20 mouse cellular contexts compared by ENCODE assay signal in genomic region chr5:35611170-35611569, GRCm38 (mm10). TPM values are rescaled to one million over a fixed set of nuclear protein-coding genes. Genes with fewer than 3 reads are reported as not detected.
DNase-seq lines count a peak whose midpoint lies in the region; ATAC-seq and TF ChIP-seq lines count a peak whose summit lies in the region.
"Had no signal": no experiment of that assay in that cellular context is flagged by ENCODE, and none has a peak within 500 bp of the region (broad histone marks: within the 10 kb centered on the region; RNA-seq: fewer than 3 reads in every experiment).

No protein-coding gene starts in this region.

- DNase-seq in gastrocnemius, adult 2 months: peak; percentile 52
- no peak for DNase-seq in gastrocnemius, adult 18-20 months (ENCODE audit: low spot score)
- no peak for DNase-seq in hindbrain, embryonic 10.5 days (ENCODE audit: low spot score)
- peak; percentile 34 for DNase-seq in MN1 (ENCODE audit: low spot score)
- DNase-seq in kidney, postnatal 0 days (ENCODE audit: low spot score): no peak
- DNase-seq in adrenal gland, postnatal 25 days: no peak
- no peak for DNase-seq in layer of hippocampus, adult 9-10 months (ENCODE audit: low spot score)
- DNase-seq: adrenal gland, postnatal 36 days; cerebellum, adult 11-12 months; lung, adult 18-20 months; right cerebral cortex, postnatal 25 days; thymus, adult 2 months had no signal

- intact Hi-C loops in gastrocnemius, adult 2 months (cut with DNase I): loop anchor here (5.0 kb wide), 1 partner anchor 61 kb away; no protein-coding TSS in a partner anchor

- peaks cover 39% of the 10 kb centered on the region for H3K4me1 ChIP-seq in hindbrain, embryonic 10.5 days (replicated peaks)
- H3K4me1 ChIP-seq in hindbrain, embryonic 16.5 days (ENCODE audit: control insufficient read depth, insufficient read depth, low read depth, low read length): peaks cover 14% of the 10 kb centered on the region
- H3K4me1 ChIP-seq in kidney, postnatal 0 days (replicated peaks; ENCODE audit: insufficient read depth, low read length): peaks cover 14% of the 10 kb centered on the region; the same call in 1 of the 2 replicates

- no peak overlapping the region for H3K4me3 ChIP-seq in gastrocnemius, adult 2 months
- no peak overlapping the region for H3K4me3 ChIP-seq in hindbrain, embryonic 10.5 days
- H3K4me3 ChIP-seq in hindbrain, embryonic 16.5 days (ENCODE audit: low read length): no peak overlapping the region
- H3K4me3 ChIP-seq in kidney, postnatal 0 days (replicated peaks; ENCODE audit: low read depth, low read length): no peak overlapping the region
- H3K4me3 ChIP-seq: forebrain, embryonic 13.5 days; heart, embryonic 10.5 days; hindbrain, embryonic 13.5 days; left cerebral cortex, adult 2 months had no signal

- H3K4me2 ChIP-seq in hindbrain, embryonic 16.5 days (ENCODE audit: low read length): no peak overlapping the region
- H3K4me2 ChIP-seq in kidney, postnatal 0 days (ENCODE audit: low read length): no peak overlapping the region
- H3K4me2 ChIP-seq: forebrain, embryonic 13.5 days; hindbrain, embryonic 13.5 days; liver, embryonic 11.5 days had no signal

- H3K9ac ChIP-seq in hindbrain, embryonic 16.5 days (ENCODE audit: low read depth, low read length): no peak overlapping the region
- no peak overlapping the region for H3K9ac ChIP-seq in kidney, postnatal 0 days (ENCODE audit: low read depth, low read length)
- H3K9ac ChIP-seq: forebrain, embryonic 13.5 days; hindbrain, embryonic 13.5 days had no signal

- no peak overlapping the region for H3K27ac ChIP-seq in gastrocnemius, adult 2 months
- 0 out of 2 replicates have a peak overlapping the region, but pooled peaks have one; percentile 81 for H3K27ac ChIP-seq in hindbrain, embryonic 10.5 days
- H3K27ac ChIP-seq in hindbrain, embryonic 16.5 days (ENCODE audit: low read depth, low read length): no peak overlapping the region
- no peak overlapping the region for H3K27ac ChIP-seq in kidney, postnatal 0 days
- H3K27ac ChIP-seq: forebrain, embryonic 13.5 days; heart, embryonic 10.5 days; hindbrain, embryonic 13.5 days; left cerebral cortex, adult 2 months had no signal

- no peaks in the 10 kb centered on the region for H3K9me3 ChIP-seq in hindbrain, embryonic 10.5 days
- no peaks in the 10 kb centered on the region for H3K9me3 ChIP-seq in hindbrain, embryonic 16.5 days (ENCODE audit: control insufficient read depth, low read length)
- no peaks in the 10 kb centered on the region for H3K9me3 ChIP-seq in kidney, postnatal 0 days (replicated peaks; ENCODE audit: low read length)
- H3K9me3 ChIP-seq: forebrain, embryonic 13.5 days; G1E; heart, embryonic 10.5 days; hindbrain, embryonic 13.5 days had no signal

- 0 out of 2 replicates have a peak, but pooled peaks cover 4% of the 10 kb centered on the region for H3K36me3 ChIP-seq in hindbrain, embryonic 10.5 days
- H3K36me3 ChIP-seq in hindbrain, embryonic 16.5 days (ENCODE audit: control insufficient read depth, insufficient read depth, low read length): no peaks in the 10 kb centered on the region
- H3K36me3 ChIP-seq in kidney, postnatal 0 days (ENCODE audit: insufficient read depth, low read length): peaks cover 3% of the 10 kb centered on the region; the same call in 1 of the 2 replicates
- H3K36me3 ChIP-seq: heart, embryonic 10.5 days had no signal

- no peak for TF ChIP-seq CTCF in gastrocnemius, adult 2 months (IDR thresholded peaks at IDR 0.05)
- no peak for TF ChIP-seq CTCF in kidney, postnatal 0 days (IDR thresholded peaks at IDR 0.05; ENCODE audit: low read depth)

- H3K27me3 ChIP-seq in hindbrain, embryonic 10.5 days (ENCODE audit: insufficient read depth, poor library complexity, severe bottlenecking): no peaks in the 10 kb centered on the region
- H3K27me3 ChIP-seq in hindbrain, embryonic 16.5 days (replicated peaks; ENCODE audit: control insufficient read depth, insufficient read depth, low read length): no peaks in the 10 kb centered on the region
- H3K27me3 ChIP-seq in kidney, postnatal 0 days (ENCODE audit: insufficient read depth, low read length): no peaks in the 10 kb centered on the region
- H3K27me3 ChIP-seq: forebrain, embryonic 13.5 days; hindbrain, embryonic 13.5 days had no signal

- 87% methylated on average over 9 of the region's 9 CpGs for WGBS in hindbrain, embryonic 10.5 days
- WGBS in hindbrain, embryonic 16.5 days: 75% methylated on average over 9 of the region's 9 CpGs
- 65% methylated on average over 9 of the region's 9 CpGs for WGBS in kidney, postnatal 0 days

- ATAC-seq in hindbrain, embryonic 16.5 days: no peak
- peak; percentile 45; the same call in 1 of the 2 replicates for ATAC-seq in kidney, postnatal 0 days (replicated peaks; ENCODE audit: low FRiP score, low read depth)
- ATAC-seq: forebrain, embryonic 13.5 days; intestine, embryonic 16.5 days had no signal

RNA-seq across cellular contexts. Expression of gene Acox3, which starts 28.3 kb away (rescaled TPM):
- 10 to 100 TPM; 15.4 to 18.0 TPM for total RNA-seq in gastrocnemius, adult 2 months (2021)
- 10 to 100 TPM; 17.3 to 18.2 TPM for total RNA-seq in gastrocnemius, adult 18-20 months (2021)
- 10.9 and 14.2 TPM in 2 replicates for polyA plus RNA-seq in hindbrain, embryonic 10.5 days (2016; fragmentation: Nextera tagmentation; extraction: Ambion mirVana)
- 12.0 and 13.2 TPM in 2 replicates for polyA plus RNA-seq in hindbrain, embryonic 16.5 days (2015; fragmentation: Nextera tagmentation; extraction: Ambion mirVana)
- 15.0 and 15.5 TPM in 2 replicates for polyA plus RNA-seq in kidney, postnatal 0 days (2015; fragmentation: Nextera tagmentation; extraction: Ambion mirVana)
- 70.0 and 75.0 TPM in 2 replicates for total RNA-seq in adrenal gland, postnatal 25 days (2021)

RNA-seq across cellular contexts. Expression of gene Trmt44, which starts 36.3 kb away (rescaled TPM):
- total RNA-seq in gastrocnemius, adult 2 months (2021): 1 to 10 TPM; 1.5 to 1.6 TPM
- total RNA-seq in gastrocnemius, adult 18-20 months (2021): 1 to 10 TPM; 1.7 TPM
- polyA plus RNA-seq in hindbrain, embryonic 10.5 days (2016; fragmentation: Nextera tagmentation; extraction: Ambion mirVana): 8.2 and 9.1 TPM in 2 replicates
- polyA plus RNA-seq in hindbrain, embryonic 16.5 days (2015; fragmentation: Nextera tagmentation; extraction: Ambion mirVana): 6.2 and 6.4 TPM in 2 replicates
- polyA plus RNA-seq in kidney, postnatal 0 days (2015; fragmentation: Nextera tagmentation; extraction: Ambion mirVana): 4.2 and 5.4 TPM in 2 replicates
- 7.3 and 9.0 TPM in 2 replicates for total RNA-seq in adrenal gland, postnatal 25 days (2021)

Comparison
In these comparisons a context has a peak if more than half of its experiments do, and no peak if none do; other contexts are left out.
1. DNase-seq: peak in gastrocnemius, adult 2 months (single experiment) and MN1 (single experiment); none in gastrocnemius, adult 18-20 months (single experiment), hindbrain, embryonic 10.5 days (single experiment), kidney, postnatal 0 days (single experiment), adrenal gland, postnatal 25 days (single experiment) and layer of hippocampus, adult 9-10 months (single experiment).